Mouse (Mus musculus) urinary bladder, postnatal 10 days (tissue): ENCODE results near the gene Ip6k1.

ENCODE experiments used
- DNase-seq: peaks from one replicate; pipeline ENCODE4 v3.0.0; 2022; ENCODE audit warnings: low spot score

Gene Ip6k1

GRCm38 (mm10) chr9:108032126-108032525 lies 29.8 kb downstream of the Ip6k1 start:
- DNase-seq, result no peak

DNA sequence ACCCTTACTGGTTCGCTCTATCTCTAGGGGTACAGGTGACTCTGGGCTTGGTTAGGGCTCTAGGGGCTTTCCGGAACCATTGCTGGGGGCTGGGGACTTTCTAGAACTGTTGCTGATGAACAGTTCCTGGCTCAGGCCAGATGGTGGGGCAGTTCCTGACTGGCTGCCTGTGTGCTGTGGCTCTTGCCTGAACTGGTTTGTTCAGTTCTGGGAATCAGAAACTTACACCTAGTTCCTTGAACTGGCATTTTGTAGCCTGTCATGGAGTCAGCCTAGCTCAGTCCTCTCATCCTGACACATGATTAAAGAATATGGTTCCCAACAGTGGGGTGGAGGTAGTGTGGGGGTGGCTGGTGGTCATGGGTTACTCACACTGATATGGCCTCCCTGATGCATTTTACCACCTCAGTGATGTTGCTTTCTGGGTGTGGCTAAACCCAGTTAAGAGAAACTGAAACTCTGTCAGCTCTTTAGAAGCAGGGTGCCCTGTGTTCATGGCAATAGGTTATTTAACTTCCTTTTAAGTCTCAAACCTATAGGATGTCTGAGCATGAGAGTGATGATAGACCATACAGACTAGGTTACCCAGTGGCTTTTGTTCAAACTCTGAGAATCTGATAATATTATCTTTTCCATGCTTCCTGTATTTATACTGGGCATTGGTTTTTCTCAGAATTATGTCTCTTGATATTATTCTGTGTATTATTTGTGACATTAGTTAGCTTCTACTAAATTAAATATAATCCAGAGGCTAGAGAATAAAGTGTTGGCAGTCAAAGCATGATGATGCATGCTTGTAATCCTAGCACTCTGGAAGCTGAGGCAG lies 33.2 kb downstream of the Ip6k1 start:
- no peak for DNase-seq

- DNase-seq, result no peak
These were observed 42.6 kb downstream of the Ip6k1 start for GRCm38 (mm10) chr9:108044751-108045492.

GRCm38 (mm10) chr9:108046582-108046981 lies 44.3 kb downstream of the Ip6k1 start:
- DNase-seq, result no peak

DNA sequence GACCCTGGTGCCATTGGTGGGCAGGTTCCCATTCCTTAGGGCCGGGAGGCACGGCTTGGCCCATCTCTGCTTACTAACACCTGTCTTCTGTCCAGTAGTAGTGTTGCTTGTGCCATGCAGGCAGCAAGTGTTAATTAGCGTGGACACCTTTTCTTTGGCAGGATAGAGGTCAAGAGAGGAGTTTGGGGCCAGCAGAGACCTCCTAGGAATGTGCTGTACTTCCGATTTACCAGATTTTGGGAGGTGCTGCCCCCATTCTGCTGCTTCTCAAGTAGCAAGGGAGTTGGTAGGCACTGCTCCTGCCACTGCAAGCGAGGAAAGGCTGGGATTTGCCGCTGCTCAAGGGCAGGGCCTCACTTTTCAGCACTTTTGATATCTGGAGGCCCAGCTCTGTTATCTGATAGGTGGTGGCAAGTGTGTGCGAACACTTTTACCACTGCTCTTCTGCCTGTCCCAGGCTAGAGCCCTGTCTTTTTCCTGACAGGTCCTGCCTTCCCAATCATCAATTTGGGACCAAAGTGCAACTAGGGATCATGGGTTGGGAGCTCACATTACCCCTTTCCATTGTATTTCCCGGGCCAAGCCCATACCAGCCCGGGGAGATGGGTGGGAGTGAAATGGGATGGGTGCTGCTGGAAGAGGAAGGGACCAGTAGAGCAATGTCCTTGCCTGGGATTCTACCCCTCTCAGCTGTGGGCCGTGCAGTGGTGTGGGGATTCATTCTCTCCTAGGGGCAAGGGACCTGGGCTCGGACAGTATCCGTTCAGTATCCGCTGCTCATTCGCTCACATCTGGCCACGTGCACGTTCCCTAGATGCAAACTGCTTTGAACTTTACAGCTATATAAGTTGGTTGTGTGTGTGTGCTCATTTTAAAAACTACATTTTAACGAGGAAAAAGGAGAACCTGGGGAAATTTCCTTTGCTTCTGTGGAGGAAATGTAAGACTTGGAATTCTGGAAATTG lies 45.6 kb downstream of the Ip6k1 start:
- DNase-seq, result no peak

DNA sequence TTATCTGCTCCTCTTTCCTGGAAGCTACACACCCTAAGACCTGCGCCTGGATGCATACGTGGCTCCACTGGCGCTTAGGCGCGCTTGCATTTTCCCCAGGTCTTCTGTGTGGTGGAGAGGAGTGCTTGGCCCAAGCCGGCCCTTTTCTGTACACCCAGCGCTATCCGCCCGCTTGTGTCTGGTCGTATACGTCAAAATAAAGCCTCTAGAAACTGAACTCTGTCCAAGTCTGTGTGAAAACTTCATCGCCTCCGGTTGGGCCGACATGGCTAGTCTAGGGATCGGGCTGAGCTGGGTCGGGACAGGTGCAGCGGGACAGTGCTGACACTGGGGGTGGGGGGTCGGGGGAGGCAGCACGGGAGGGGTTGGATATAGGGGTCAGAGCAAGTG lies 46.3 kb downstream of the Ip6k1 start:
- no peak for DNase-seq

DNA sequence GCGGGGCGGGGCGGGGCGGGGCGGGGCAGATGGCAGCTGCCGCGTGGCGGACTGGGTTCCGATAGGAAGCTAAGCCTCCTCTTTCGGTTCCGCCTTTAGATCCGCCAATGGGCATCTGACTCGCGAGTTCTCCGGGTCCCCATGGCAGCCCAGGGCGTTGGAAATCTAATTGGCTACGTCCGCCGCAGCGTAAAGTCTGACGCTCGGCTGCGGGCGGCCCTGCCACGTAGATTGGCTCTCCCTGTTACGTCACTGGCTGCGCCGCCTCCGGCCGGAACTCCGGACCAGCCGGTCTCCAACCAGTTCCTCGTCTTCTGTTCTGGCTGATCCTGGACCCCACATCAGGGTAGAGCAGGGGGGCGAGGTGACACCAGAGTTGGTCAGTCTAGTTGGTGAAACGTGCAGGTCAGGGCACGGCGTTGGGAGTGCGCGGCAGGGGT lies 46.7 kb downstream of the Ip6k1 start, which contains the start of gene Gmppb:
Gene Gmppb, plus strand, starts transcription at position 227 of the 440 bp plus-strand sequence.
- peak; percentile 80 for DNase-seq

DNA sequence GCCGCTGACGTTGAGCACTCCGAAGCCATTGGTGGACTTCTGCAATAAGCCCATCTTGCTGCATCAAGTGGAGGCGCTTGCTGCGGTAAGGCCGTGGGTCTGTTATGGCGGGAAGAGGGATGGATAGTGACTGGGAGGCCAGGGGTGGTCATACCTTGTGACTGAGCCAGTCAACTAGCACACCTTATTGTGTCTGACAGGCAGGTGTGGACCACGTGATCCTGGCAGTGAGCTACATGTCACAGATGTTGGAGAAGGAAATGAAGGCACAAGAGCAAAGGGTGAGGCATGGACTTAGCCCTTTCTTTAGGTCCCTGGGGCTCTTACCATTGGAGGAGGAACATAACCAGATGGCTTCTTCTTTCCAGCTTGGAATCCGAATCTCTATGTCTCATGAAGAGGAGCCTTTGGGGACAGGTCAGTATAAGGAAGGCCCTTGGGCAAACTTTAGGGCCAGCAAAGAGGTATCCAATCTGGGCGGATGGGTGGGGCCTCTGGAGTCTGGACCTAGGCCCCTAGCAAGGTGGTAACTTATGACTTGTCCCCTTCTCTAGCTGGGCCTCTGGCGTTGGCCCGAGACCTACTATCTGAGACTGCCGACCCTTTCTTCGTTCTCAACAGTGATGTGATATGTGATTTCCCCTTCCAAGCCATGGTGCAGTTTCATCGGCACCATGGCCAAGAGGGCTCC lies 47.4 kb downstream of the Ip6k1 start:
- DNase-seq, result no peak

GRCm38 (mm10) chr9:108051184-108051930 lies 49.1 kb downstream of the Ip6k1 start:
- DNase-seq, result no peak

GRCm38 (mm10) chr9:108051931-108052220 lies 49.6 kb downstream of the Ip6k1 start:
- DNase-seq, result no peak

DNA sequence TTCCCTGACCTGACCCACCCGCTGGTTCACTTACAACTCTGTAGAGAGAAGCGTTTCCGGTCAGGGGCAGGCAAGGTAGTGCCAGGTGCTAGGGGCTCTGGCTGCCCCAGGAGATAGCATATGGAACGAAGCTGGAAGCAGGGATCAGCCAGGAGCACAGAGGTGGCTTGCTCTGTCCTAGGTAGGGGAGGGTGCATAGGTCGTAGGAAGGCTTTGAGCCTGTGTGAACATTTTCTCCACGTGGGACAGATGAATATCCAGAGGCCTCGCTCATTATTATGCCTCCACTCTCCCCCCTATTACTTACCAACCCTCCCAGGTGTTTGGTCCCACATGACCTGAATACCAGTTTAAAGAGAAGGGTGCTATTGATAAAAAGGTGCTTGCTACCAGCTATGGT lies 50.1 kb downstream of the Ip6k1 start:
- DNase-seq, result no peak

- DNase-seq, result peak; percentile 88
These were observed 50.8 kb downstream of the Ip6k1 start, which contains the start of gene Amigo3 for GRCm38 (mm10) chr9:108052885-108053664. Gene Amigo3 (plus strand): TSS chr9:108053159.

- no peak for DNase-seq
These were observed 51.4 kb downstream of the Ip6k1 start for GRCm38 (mm10) chr9:108053665-108054225.

GRCm38 (mm10) chr9:108054331-108055040 lies 52.2 kb downstream of the Ip6k1 start:
- DNase-seq, result no peak

- no peak for DNase-seq
These were observed 52.8 kb downstream of the Ip6k1 start for GRCm38 (mm10) chr9:108055061-108055460.

DNA sequence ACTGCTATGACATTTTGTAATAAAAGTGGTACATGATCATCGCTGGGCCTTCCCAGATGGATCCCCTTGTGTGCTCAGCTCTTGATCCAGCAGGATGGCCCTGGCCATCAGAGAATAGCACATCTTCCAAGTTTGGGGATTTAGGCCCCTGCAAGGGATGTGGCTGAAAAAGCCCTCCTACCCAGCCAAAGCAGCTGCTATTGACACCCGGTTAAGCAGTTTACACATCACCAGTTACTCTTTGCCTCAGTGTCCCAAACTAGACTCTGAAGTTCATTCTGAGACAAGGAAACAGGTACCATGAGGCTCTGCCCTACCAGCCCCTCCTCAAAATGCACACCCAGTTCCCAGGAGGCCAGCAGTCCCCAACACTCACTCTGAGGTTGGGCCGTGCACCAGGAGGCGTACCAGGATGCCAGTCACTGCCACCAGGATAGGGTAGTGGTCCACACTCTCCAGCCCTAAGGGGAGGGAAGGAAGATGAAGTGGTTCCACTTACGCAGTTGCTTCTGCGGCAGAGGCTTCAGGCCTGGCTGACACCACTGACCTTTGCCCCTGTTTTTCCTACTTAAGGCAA lies 53.4 kb downstream of the Ip6k1 start:
- DNase-seq, result no peak

- no peak for DNase-seq
These were observed 54.3 kb downstream of the Ip6k1 start for GRCm38 (mm10) chr9:108056361-108057261.

DNA sequence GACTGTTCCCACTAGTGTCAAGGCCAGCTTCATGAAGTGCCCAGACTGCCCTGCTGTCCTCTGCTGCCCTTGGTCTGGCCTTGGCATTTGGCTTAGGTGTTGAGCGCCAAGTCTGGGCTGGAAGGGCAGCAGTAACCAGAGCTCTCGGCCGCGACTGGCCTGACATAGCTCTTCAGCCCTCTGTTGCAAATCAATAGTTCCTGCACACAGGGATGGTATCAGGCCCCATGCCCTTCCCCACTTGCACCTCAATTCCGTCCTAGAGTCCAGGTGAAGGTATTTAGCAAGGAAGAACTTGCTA lies 54.9 kb downstream of the Ip6k1 start:
- no peak for DNase-seq
